Mouse (Mus musculus): ENCODE results near the gene B3galt1.

- TF ChIP-seq GATA1 (IDR thresholded peaks at IDR 0.05; ENCODE audit: low read length) (no peak), TAL1 (IDR thresholded peaks at IDR 0.05; ENCODE audit: low read length) (no peak)
Measured at GRCm38 (mm10) chr2:67657372-67657771, 91.7 kb downstream of the B3galt1 start.
